In the genomic region with DNA sequence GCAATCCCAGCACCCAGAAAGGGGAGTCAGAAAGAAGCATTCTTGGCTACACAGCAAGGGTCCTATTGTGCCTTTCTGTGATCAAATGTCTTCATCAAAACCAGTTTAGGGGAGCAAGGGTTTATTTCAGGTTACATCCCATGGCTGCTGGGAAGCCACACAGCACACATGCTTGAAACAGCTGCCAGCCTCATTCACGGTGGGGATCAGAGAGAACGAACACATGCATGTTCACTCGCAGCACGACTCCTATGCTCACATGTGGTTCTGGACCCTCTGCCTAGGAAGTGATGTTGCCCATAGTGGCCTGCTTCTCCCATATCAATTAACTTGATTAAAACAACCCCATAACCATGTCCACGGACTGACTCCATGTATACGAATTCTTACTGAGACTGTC, we compare ENCODE assay signal across 15 mouse cellular contexts.
"Had no signal": no experiment of that assay in that cellular context is flagged by ENCODE, and none has a peak within 500 bp of the region (broad histone marks: within the 10 kb centered on the region; RNA-seq: fewer than 3 reads in every experiment).

No protein-coding gene starts in this region.

- H3K27me3 ChIP-seq: neural tube, embryonic 13.5 days; neural tube, embryonic 15.5 days; stomach, embryonic 15.5 days had no signal

- H3K4me3 ChIP-seq: neural tube, embryonic 13.5 days; neural tube, embryonic 15.5 days; stomach, embryonic 15.5 days had no signal

- DNase-seq: retina, postnatal 1 day; right cerebral cortex, adult 18-20 months; right cerebral cortex, postnatal 14 days; right cerebral cortex, postnatal 25 days; right cerebral cortex, postnatal 4 days; spleen, adult 18-20 months; thymus, adult 18-20 months; thymus, adult 2 months; thymus, postnatal 14 days; thymus, postnatal 25 days; thymus, postnatal 36 days; thymus, postnatal 4 days had no signal

- H3K4me2 ChIP-seq: neural tube, embryonic 13.5 days; neural tube, embryonic 15.5 days; stomach, embryonic 15.5 days had no signal

- H3K36me3 ChIP-seq: neural tube, embryonic 15.5 days; stomach, embryonic 15.5 days had no signal
